Mouse (Mus musculus) Muller cell, postnatal 12 days (primary cell): ENCODE measurements around the gene Flvcr2.

Experiments
- DNase-seq: peaks from one replicate; pipeline ENCODE4 v3.0.0-alpha.2; 2015; ENCODE audit errors: inconsistent ontology term

Flvcr2 gene

DNA sequence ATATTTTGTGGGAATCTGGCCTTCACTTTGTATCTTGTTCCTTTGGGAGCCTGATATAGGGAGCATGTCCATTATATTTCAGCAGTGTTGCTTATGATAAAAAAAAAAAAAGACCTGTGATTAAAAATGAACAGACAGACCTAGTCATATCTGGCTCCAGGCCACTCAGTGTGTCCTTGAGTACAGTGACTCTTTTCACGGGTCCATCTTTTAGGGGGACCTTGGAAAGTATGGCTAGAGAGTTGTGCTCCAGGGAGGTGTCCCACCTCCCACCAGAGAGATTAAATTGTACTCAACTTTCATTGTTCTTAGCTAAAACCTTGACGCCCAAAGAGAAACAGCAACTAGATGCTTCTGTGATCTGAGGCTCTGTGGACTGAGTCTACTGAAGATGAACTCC is 47.8 kb downstream of the Flvcr2 start:
- DNase-seq, result no peak

DNA sequence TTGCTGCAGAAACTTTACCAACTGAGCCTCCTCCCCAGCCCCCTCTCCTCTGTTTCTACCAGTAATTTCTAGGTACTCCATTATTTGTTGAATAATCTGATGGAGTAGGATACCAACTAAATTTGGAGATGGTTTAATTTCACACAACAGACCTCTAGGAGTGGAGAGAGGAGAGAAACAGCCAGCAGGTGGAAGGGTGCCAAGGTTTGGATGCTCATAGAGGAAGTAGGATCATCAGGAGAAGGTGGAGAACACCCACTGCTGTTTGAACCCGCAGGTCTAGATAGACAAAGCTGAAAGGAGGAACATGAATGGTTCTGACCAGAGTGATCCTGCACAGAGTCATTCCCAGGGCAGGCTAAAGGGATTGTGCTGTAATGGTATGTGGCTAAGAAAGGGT is 49.2 kb downstream of the Flvcr2 start:
- DNase-seq, result no peak

DNA sequence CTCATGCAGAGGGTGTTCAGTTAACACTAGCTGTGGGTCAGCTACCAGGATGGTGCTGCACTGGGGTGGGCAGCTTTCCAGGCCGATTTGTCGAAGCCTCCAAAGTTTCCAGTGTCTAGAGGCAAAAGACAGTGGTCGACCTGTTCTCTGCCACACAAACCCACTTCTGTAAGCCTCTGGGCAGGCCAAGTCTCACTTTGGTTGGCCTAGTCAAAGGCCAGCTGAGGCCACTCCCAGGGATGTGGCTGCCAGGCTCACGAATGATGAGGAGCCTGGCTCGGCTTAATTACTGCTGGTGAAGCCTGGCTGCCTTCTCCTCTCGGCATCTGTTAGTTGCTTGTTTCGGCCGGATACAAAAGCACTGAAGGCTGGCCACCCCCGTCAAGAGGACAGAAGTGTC is 53.7 kb downstream of the Flvcr2 start:
- DNase-seq, result peak; percentile 82

GRCm38 (mm10) chr12:85809726-85810125 is 63.4 kb downstream of the Flvcr2 start:
- no peak for DNase-seq

GRCm38 (mm10) chr12:85810959-85811358 is 64.6 kb downstream of the Flvcr2 start:
- peak; percentile 78 for DNase-seq

DNA sequence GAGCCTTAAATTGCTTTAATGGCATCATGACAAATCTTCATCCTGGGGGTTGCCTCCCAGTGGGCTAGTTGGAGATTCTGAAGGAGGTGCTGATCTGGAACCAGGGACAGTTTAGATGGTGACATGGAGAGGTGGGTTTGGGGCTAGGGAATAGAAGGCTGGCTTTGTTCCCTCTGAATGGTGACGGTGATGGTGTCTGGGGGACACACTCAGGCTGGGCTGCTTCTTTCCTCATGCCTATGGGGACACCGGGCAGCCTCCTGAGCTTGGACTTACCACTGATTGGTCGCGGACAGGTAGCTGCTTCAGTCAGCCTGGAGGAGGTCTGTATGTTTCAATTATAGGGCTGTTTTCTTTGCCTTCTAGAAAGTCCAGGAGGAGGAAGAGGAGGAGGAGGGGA is 65.3 kb downstream of the Flvcr2 start:
- no peak for DNase-seq

GRCm38 (mm10) chr12:85813599-85813998 is 67.3 kb downstream of the Flvcr2 start:
- DNase-seq, result peak; percentile 22

DNA sequence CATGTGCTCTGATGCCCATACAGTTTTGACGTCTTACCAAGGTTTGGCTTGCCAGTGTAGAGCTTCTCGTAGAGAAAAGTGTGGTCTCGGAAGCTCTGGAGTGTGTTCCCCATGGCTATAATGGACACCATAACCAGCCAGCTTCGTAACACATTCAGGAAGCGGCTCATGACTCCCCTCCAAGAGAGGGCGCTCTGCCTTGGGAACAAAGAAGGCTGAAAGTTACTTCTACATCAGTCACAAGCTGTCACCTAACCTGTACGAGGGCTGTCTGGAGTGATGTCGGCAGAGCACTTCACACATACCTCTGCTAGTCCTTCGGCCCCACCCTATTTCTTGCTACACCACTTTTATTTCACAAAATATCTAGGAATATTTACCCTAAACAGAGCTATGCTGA is 75.7 kb downstream of the Flvcr2 start:
- DNase-seq, result no peak

GRCm38 (mm10) chr12:85824438-85825264 is 78.3 kb downstream of the Flvcr2 start, which contains the start of the genes Erg28 and Ttll5:
Erg28 (minus strand) TSS chr12:85824550.
Ttll5 (plus strand) TSS chr12:85824659.
- DNase-seq, result peak; percentile 98

DNA sequence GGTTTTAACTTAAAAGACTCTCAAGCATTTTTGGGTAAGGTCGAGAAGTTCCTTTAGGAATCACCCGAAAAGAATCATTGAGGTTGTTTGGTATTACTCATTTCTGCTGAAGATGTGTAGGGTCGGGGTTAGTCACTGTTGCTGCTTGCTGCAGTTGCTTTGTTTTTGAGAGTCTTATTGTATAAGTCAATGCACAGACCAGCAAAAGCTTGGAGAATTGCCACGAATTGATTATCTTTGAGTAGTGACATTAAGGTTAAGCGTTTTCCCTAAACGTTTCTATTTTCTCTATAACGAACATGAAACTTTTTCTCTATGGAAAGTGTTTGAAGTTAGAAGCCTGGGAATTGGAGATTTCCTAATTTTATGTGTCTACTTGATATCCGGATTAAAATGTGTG is 79.0 kb downstream of the Flvcr2 start:
- no peak for DNase-seq

DNA sequence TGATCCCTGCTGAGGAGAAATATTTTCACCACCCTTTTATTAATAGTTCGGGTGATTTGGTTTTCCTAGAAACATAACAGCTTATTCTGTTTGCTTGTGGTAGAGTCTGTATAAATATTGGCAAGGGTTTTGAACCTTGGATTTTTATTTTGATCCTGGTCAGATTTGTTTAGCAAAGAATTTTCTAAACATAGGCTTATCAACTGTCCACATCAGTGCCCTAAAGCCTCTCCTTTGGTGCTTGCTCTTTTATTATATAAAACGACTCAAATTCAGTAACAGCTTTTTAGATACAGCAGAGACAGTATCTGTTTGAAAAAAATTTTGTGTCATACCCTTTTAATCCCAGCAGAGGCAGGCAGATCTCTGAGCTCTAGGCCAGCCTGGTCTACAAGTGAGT is 79.5 kb downstream of the Flvcr2 start:
- no peak for DNase-seq

DNA sequence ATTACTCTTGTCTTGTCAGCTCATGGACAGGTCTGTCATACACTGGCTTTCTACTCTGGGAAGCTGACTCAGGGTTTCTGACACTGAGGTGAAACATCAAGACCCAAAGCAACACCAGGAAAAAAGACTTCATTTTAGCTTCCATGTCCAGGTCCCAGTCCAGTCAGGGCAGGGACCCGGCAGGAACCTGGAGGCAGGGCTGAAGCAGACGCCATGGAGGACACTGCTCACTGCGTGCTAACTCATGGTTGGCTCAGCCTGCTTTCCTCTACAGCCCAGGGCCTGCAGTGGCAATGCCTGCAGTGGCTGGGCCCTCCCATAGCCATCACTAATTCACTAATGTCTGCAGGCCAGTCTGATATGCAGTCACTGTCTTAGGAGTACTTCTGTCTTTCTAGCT is 82.5 kb downstream of the Flvcr2 start:
- no peak for DNase-seq

- DNase-seq, result no peak
Measured at GRCm38 (mm10) chr12:85829866-85830265, 83.5 kb downstream of the Flvcr2 start.

- peak; percentile 76 for DNase-seq
Measured at GRCm38 (mm10) chr12:85830691-85831090, 84.4 kb downstream of the Flvcr2 start.

DNA sequence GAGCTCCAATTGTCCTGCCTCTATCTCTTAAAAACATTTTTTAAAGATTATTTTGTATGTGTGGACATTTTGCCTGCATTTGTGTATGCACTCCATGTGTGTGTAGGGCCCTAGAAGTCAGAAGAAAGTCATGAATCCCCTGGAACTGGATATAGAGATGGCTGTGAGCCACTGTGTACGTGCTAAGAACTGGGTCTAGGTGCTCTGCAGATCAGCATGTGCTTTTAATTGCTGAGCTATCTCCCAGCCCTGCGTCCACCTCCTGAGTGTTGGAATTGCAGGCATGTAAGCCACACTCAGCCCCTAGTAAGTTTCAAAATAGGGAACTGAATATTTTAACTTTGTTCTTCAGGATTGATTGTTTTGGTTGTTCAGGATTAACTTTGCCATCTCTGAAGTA is 88.2 kb downstream of the Flvcr2 start:
- DNase-seq, result no peak

- no peak for DNase-seq
Measured at GRCm38 (mm10) chr12:85837765-85838164, 91.4 kb downstream of the Flvcr2 start.

DNA sequence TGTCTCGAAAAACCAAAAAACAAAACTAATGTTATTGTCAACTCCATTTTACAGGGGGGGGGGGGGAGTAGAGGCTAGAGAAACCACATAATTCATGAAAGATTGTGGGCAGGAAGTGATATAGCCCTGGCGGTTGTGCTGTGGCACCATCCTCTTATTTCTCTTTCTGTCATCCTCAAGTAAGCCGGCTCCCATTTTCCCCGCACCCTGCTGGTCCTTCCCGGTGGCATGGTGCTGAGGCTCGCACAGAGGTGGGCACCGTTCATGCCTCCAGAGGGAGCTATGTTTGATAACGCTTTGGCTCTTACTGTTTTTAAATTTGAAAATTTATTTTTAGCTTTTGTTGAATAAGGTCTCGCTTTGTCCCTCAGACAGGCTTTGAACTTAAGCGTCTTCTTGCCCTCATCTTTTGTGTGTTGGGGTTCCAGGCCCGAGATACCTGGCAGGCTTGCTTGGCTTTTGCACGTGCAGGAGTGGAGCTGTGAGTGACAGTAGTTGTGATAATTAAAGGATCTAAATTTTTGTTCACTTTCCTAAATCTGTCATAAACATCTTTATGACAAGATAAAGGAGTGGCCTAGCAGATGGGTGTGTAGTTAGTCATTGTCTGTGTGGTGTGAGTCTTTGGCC is 93.1 kb downstream of the Flvcr2 start:
- DNase-seq, result no peak

DNA sequence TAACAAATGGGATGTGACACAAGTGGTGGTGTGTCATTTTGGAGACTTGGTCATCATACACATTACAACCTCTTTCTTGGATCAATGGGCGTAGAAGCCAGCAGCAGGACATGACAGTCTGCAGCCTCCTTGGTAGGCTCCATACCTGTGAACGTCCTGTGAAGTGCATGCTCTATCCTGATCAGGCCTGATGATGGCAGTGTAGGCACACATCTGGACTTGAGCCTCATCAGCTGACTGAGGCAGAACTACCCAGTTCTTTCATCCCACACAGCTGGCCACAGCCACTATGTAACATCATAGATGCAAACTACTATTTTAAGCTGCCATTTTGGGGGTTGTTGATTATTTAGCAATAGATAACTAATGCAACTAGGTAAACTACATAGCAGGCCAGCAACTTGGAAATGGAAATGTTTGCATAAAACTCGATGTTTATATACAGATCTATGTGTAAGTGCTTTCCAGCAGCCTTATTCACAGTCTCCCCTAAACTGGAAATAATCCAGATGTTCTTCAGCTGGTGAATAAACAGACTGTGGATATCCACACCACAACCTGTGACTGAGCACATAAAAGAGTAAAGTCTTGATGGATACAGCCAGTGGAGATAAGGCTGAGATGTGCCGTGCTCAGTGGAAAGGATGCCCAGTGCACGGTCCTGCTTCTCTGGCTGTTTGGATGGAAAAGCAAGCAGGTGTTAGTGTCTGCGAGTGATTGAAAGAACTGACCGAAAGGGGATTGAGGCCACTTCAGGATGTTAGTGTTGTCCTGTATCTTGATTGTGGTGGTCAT is 102.0 kb downstream of the Flvcr2 start:
- DNase-seq, result no peak

- DNase-seq, result no peak
Measured at GRCm38 (mm10) chr12:85850661-85851060, 104.3 kb downstream of the Flvcr2 start.

GRCm38 (mm10) chr12:85853836-85854235 is 107.5 kb downstream of the Flvcr2 start:
- no peak for DNase-seq

DNA sequence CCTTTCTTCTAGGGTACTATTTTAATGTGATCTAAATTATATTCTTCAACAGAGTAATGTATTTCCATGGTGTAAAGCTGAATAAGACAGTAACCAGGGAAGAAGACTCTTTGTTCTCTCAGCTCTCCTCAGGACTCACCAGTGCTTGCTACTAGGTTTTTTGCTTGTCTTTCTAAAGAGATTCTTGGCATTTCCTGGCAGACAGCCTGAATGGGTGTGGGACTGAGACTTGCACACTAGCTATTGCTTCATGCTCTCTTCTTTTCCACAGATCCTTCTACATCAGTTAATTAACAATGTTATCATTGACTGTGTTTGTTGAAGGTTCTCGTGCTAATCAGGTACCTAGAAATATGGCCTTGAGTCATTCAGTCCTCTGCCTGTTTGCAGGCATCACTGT is 107.9 kb downstream of the Flvcr2 start:
- peak; percentile 71 for DNase-seq

DNA sequence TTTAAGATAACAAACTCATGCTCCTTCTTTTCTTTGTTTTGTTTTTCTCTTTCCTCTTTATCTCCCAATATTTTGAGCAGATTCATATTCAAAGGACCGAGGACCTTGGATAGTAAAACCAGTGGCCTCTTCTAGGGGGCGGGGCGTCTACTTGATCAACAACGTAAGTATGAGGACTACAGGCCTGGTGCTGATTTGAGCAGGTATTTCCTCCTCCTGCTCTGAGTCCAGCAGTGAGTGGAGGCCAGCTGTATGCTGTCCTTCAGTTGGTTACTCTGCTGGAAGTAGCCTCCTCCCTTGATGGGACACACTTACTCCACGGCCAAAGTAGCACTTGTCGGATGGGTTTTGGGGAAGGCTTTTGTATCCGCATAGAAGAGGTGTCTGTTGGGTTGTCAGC is 111.0 kb downstream of the Flvcr2 start:
- no peak for DNase-seq
